Mouse (Mus musculus) E14TG2a.4 (cell line): ENCODE results near the gene Prkci.
A peak's percentile ranks its signal among the peaks of the same experiment; 100 is the strongest.

Experiments used
- CTCF ChIP-seq: conservative IDR thresholded peaks from 2 replicates; pipeline ENCODE4 v1.5.1; 2014; ENCODE audit warnings: low read length
- NANOG ChIP-seq: IDR thresholded peaks from 2 replicates; pipeline ENCODE4 v1.6.1; 2014; ENCODE audit warnings: borderline replicate concordance, low read length, mixed read lengths
- POU5F1 ChIP-seq: IDR thresholded peaks from 2 replicates; pipeline ENCODE4 v1.6.1; 2014; ENCODE audit warnings: low read length, borderline replicate concordance

GRCm38 (mm10) chr3:30963100-30963499 lies 32.4 kb upstream of the Prkci start:
- TF ChIP-seq CTCF (peak; percentile 73), POU5F1 (no peak), NANOG (no peak)
